Mouse (Mus musculus): ENCODE results near the gene Dennd5b.

DNA sequence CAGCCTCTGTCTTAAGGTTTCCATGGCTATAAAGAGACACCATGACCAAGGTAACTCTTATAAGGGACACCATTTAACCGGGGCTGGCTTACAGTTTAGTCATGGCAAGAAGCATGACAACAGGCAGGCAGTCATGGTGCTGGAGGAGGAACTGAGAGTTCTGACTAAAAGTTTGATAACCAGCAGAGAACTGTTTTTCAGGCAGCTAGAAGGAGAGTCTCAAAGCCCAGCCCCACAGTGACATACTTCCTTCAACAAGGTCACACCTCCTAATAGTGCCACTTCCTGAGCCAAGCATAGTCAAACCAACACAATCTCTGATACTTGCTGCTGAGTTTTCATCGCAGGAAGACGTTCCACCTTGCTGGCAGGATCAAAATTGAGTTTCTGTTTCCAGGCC lies 37.5 kb upstream of the Dennd5b start:
- TF ChIP-seq POLR2A (IDR thresholded peaks at IDR 0.05; ENCODE audit: control insufficient read depth, low read depth, low read length) (no peak), CTCF (IDR thresholded peaks at IDR 0.05; ENCODE audit: control insufficient read depth, insufficient read depth, insufficient replicate concordance, low read depth, low read length) (no peak)
